Mouse (Mus musculus): Measurements from ENCODE around the gene Fdxr.

Gene Fdxr

DNA sequence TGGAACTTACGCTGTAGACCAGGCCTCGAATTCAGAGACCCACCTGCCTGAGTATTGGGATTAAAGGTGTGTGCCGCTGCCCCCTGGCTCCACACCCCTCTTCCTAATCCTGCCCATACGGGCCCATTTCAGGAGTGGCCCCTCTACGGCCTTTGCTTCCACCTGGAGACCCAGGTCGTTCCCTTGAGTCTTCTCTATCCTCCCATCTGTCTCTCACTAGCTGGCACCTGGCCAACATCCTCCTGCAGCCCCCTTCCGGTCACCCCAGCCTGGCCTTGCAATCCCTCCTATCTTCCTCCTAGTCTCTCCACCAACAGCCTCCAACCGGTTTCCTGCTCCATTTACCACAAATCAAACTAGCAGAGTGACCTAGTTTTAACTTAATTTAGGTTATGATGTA lies 13.0 kb upstream of the Fdxr start:
- DNase-seq (ENCODE audit: low spot score in 2 of 2), result no peak

DNA sequence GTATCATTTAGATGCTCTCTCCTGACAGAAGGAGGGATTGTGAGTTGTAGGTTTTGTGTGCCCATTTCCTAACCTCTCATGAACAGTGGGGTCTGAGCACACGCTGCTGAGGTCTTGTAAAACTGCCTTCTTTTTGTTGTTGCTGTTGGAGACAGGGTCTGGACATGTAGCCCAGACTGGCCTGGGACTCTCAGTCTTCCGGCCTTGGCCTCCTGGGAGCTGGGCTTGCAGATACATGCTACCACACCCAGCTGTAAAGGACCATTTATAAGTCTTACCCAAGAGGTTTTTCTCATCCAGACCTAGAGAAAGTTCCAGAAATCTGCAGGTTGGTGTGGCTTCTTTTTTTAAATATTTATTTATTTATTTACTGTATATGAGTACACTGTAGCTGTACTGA lies 11.5 kb upstream of the Fdxr start:
- no peak for DNase-seq (ENCODE audit: low spot score in 2 of 2)

DNA sequence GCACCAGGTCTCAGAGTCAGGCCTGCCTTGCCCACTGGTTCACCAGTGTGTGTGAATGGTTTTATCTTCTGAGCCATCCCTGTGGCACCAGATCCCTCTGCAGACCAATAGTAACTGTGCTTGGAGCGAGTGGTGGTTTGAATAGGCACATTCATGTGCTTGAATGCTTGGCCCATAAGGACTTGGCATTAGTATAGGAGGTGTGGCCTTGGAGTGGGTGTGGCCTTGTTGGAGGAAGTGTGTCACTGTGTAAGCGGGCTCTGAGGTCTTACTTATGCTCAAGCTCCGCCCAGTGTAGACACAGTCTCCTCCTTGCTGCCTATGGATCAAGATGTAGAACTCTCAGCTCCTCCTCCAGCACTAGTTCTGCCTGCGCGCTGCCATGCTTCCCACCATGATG lies 10.5 kb upstream of the Fdxr start:
- DNase-seq (ENCODE audit: low spot score in 2 of 2), result no peak

DNA sequence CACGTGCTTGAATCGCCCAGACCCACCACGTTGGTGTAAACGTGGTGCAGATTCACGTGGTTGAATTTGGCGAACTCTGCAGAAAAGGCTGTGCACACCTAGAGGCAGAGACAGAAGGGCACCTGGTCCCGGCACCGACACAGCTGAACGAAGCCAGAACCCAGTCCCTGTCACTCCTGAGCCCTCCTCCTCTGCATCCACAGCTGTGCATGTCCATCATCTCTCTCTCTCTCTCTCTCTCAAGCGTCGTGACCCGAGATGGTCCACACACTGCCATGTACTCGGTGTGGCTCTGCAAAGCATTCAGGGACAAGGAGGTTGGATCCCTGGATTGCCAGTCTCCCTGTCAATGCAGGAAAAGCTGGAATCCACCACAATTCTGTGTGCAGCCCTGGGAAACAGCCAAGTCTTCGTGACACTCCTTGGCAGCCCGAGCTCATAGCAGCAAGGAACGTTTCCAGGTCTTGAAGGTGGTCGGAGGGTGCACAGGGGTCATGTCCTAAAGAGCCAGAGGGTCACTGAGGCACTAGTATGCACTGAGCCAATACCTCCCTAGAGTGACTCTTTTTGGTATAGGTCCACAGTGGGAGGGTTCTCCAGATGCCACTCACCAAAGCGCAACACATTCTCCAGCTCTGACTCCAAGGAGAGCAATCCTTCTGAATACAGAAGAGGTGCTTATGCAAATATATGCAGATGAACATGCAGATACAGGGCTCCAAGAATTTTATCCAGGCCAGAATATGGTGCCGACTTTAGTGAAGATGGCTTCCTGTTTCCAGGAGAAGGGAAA lies 9.5 kb upstream of the Fdxr start:
- DNase-seq (ENCODE audit: low spot score in 2 of 2), result no peak

DNA sequence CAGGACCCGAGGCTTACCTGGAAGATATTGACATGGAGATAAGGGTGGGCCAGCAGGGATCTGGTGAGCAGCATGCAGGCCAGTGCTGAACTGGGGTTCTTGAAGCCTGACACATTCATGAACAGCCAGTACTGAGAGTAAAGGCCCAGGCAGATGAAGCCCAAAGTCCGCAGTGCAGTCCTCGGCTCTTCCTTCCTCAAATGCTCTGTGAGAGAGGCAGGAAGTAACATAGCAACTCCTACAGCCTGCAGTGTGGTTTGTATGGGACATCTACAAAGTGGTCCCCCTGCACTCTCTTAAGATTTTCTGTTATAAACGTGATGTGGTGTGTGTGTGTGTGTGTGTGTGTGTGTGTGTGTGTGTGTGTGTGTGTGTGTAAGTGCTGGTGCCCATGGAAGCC lies 8.4 kb upstream of the Fdxr start:
- DNase-seq (ENCODE audit: low spot score in 2 of 2), result no peak

DNA sequence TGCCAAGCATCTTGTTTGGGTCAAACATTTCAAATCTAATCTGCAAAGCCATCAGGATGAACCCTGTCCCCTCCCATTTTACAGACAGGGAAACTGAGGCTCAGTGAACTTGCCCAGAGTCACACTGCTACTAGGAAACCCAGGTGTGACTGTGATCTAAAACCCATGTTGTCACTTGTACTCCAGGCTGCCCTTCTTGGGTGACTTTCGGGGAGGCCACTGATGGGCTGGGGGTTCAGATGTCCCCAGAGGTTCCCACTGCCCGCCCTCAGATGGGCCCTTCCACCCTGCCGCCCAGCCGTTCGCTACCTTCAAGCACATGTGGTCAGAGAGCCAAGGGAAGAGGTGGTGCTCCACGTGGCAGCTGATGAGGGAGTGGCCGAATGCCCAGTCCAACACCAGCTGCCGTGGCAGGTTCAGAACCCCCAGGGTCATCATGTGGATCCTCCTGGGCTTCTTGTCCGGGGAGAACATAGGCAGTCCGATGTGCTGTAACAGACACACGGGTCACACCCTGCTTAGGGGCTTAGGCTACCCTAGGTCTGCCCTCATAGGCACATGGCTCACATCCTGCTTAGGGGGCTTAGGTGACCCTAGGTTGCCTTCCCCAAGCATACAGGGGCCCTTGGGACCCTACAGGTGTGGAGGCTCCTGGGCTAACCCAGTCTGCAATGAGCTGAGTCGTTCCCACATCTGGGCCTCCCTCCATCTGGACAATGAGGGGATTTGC lies 7.2 kb upstream of the Fdxr start:
- DNase-seq (ENCODE audit: low spot score in 2 of 2), result no peak

DNA sequence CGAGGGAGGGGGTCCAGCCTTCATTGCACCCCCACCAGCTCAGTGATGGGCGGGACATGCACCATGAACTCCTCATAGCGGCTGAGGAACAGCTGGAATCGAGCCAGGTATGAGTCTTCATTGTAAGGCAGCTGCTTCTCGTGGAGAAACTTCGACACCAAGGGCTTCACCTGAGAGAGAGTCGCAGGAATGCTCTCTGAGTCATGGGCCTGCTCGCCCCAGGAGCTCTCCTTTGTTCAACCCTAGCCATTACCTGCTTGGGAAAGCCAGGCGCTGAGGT lies 6.6 kb upstream of the Fdxr start:
- DNase-seq (ENCODE audit: low spot score in 2 of 2), result no peak

DNA sequence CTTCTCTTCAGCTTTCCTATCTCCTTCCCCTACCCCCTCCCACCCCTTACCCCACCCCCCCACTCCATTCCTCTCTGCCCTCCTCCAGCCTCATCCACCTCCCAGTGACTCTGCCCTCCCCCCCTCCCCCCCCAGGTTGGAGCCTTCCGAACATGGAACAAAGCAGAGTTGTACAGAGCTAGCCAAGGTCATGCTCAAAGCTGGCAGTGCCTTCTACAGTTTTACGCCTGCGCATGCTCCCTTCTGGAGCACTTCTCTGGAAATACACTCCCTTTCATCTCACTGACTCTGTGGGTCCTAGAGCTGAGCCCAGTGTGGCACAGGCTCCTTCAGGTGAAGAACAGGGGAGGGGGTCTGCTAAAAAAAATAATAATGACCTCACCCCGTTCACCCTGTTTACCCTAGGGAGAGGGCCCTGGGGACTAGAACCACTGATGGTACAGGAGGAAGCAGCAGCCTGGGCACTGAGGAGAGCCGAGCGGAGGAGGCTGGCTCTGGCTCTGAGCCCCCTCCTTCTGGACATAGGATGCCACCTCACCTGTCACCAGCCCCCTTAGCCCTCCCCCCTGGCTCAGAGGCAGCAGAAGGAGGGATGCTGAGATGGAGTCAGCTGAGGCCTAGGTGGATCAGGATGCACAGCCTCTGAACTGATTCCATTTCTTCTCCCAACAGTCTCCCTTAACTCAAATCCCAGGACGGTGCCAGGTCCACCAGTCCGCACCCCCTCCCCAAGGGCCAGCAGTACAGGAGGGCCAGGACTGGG lies 6.1 kb upstream of the Fdxr start:
- DNase-seq (ENCODE audit: low spot score in 2 of 2), result no peak

DNA sequence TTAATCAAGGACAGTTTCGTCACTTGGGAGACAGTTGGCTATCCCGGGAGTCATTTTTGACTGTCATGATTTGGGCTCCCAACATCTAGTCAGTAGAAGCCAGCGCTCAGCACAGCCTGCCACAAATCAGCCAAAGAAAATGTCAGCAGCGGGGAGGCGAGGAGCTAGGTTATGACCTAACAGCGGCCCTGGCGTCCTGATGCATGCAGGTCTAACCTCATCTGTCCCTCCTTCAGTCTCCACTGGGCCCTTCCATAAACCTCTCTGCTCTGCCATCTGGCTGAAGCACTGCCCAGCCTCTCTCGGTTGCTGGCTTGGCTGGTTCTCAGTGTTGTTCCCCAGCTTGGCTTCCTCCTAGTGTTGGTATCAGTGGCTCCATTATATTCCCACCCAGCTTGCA lies 5.4 kb upstream of the Fdxr start:
- DNase-seq (ENCODE audit: low spot score in 2 of 2), result no peak

DNA sequence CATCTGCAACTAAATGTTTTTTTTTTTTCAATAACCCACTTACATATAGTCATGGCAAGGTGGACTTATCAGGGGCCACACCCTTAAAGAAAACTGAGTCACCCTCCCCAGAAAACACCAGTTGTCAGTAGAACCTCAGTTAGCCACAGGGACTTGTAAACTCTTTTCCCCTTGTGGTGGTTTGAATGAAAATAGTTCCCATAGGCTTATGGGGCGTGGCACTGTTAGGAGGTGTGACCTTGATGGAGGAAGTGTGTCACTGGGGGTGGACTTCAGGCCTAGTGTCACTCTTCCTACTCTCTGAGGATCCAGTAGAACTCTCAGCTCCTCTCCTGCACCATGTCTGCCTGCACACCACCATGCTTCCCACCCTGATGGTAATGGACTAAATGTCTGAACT lies 2.9 kb upstream of the Fdxr start:
- no peak for DNase-seq (ENCODE audit: low spot score in 2 of 2)

DNA sequence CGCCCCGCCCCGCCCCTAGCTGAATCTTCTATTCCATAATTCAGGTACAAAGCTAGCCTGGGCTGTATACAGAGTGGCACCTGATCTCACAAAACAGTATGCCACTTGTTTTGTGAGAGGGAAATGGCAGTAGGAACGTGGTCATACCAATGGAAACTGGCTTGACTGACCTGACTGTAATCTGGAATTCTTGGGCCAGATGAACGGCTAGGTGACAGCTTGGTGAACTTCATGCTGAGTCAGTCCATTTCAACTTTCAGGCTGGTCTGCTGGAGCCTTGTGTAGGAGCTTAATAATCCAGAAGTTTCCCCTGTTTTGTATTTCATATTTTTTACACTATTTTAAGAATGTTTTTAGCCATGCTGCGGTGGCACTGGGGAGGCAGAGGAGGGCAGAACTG lies 1.3 kb upstream of the Fdxr start:
- no peak for DNase-seq (ENCODE audit: low spot score in 2 of 2)

DNA sequence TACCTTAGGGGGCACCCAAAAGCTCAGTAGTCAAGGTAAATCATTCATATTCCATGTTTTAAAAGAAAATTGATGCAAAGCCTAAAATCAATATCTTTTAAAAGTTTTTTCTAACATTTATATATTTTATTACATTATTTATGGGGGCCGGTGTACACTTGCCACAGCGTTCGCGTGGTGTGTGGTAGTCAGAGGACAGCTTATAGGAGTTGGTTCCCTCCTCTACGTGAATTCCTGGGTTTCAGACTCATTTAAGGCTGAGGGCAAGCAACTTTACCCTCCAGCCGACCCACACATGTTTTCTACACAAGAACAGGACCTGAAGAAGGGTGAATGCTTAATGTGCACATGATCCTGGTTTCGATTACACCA lies 740 bp upstream of the Fdxr start:
- DNase-seq (ENCODE audit: low spot score in 2 of 2), result no peak

DNA sequence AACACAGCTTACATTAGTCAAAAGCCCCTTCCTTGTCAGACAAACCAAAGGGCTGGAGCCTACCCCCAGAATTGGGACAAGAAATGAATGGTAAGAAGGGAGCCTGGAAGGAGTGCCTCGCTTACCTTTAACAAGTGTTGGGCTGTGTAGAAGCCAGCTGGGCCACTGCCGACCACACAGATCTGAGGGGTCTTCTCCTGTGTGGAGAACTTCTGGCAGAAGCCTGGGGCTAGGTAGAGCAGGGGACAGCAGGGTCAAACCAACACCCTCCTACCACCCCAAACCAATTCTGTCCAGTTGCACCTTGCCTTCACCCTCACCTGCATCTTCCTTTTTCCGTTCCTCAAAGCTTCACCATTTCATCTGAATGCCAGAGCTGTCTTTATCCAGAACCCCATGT lies 896 bp downstream of the Fdxr start:
- no peak for DNase-seq (ENCODE audit: low spot score in 2 of 2)

DNA sequence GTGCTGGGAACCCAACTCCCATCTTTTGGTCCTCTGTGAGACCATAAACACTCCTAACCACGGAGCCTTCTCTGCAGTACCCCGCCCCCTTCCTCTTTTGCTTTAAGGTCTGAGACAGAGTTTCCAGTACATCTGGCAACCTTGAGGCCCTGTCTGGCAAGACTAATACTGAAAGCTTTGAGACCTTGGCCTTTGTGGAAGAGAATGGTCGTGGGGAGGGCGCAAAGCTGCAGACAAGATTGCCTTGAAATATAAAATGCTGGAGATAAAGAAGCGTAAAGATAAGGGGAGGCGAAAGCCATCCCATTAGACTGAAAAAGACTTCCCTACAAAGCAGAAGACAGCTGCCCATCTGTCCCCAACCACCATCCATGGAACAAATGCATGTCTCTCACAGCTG lies 1.3 kb downstream of the Fdxr start:
- DNase-seq (ENCODE audit: low spot score in 2 of 2), result no peak

DNA sequence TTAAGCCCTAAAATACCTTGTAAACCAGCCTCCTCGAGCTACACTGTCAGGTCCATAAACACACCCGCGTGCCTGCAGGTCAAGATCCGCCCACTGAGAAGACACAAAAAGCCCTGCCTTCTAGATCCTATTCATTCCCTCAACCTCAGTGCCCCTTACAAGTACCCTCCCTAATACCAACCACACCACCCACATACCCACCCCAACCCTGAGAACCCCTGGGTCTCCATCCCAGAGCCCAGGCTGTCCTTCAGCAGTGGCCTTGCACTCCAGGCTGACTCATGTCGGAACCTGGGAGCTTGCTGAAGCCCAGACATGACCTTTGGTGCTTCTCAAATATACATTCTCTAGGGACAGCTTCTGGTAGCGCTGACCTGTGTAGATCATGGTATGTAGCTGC lies 2.1 kb downstream of the Fdxr start:
- no peak for DNase-seq (ENCODE audit: low spot score in 2 of 2)

DNA sequence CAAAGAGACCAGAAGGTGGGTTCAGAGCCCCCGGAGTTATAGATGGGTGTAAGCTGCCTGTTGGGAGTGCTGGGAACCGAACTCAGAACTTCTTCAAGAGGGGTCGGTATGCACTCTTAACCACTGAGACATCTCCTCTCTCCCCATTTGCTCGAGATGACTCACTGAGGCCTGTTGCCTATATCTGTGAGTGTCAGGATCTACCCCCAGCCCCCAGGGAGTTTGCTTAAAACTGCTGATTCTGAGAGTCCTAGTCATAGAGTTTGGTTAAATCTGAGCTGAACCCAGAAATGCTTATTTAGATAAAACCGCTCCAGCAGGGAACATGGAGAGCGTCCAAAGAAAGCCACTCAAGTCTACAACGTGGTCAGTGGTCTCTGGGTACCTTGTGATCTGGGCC lies 2.7 kb downstream of the Fdxr start:
- DNase-seq (ENCODE audit: low spot score in 2 of 2), result no peak

DNA sequence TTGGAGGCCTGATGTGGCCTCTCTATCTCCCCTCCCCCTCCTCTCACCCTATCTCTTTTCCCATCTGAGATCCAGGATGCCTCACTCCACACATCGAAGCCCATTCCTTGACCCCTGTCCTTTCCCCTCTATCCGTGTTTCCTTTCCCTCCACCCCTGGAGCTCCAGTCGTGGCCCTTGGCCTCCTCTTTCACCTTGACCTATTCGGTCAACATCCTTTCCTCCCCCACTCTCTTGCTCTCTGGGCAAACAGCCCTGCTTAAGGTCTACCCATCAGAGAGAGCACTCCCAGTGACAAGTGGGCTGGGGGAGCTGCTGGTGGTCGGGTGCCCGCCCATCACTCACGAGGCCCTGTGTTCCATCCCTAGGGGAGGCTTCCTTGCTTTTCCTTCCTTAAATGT lies 3.1 kb downstream of the Fdxr start:
- no peak for DNase-seq (ENCODE audit: low spot score in 2 of 2)

DNA sequence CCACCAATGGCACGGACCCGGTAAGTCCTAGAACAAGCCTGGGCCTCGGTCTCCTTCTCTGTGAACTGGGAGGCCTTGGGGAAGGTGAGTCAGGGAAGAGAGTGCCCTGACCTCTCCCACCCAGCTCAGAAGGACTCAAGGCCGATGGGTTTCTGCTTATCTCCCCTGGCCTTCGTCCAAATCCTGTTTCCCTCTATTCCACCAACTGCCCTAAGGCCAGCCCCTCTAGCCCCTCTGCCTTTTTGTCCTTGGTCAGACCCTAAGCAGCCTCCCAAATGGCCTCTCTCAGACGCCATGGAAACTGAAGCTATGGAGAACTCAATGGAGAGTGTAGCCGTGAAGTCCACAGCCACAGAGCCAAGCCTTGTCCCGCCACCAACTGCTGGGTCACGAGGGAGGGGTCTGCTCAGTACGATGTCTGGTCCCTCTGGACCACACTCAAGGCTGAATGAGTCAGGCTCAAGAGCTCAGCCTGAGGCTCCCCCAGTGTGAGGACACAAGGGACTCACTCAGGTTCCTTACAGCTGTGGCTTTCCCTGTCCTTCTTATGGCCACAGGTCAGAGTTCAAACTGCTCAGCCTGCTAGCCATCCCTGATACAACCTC lies 3.9 kb downstream of the Fdxr start:
- no peak for DNase-seq (ENCODE audit: low spot score in 2 of 2)

DNA sequence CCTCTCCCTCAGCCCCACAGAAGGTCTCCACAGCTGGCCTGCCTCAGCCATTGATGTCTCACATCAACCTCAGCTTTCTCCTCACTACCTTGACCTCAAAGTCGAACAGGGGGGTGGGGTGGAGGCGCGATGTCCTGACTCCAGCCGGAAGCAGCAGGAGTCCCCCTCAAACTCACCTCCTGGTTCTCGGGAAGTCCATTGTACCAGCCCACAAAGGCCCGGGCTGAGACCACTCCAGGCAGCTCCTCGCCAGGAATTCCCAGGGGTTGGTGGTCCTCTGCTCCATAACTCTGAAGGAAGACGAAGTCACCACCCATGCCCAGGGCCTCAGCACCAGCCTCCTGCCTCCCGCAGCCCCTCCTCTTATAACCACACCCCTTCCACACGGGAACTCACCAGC lies 5.4 kb downstream of the Fdxr start:
- no peak for DNase-seq (ENCODE audit: low spot score in 2 of 2)

DNA sequence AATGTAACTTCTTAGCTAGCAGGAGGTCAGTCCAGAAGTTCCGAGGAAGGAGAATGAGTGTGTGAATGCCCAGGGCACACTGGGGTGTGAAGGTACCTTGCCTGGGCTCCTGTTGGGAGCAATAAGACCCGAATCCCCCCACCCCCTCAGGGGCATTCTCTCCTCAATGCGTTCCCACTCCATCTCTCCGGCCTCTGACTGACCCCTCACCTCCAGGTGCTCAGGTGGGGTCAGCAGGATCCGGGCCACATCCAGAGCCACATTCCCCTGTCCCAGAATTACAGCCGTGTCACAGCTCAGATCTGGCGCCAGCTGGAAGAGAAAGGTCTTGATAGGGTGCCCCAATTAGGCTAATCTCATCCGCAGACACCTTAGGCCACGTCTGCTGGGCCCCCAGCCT lies 5.8 kb downstream of the Fdxr start:
- no peak for DNase-seq (ENCODE audit: low spot score in 2 of 2)

DNA sequence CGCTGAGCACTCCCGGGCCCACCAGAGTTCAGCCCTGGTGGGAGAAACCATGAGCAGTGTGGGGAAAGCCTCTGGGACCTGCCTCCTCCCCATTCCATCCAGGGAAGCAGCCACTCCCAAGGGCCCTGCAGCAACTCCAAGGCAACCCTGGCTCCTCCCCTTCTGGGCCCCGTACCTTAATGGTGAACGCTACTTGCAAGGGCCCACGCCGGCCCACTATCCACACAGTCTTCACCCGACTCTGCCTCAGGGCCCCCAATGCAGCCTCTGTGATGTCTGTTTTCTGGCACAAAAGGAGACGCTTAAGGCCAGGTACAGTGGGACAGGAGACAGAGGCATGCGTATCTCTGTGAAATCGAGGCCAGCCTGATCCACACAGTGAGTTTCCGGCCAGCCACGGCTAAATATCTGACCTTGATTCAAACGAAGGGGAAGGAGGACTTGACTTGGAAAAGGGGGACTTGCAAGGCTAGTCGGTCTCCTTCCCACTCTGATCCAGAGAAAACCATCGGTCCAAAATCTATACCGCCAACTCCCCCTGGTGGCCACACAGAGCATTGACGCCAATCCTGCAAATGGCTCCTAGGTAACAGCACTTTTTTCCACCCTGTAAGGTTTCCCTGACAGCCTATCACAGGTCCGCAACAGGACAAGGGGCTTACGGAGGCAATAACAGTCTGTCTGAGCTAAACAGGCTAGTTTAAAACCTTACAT lies 6.5 kb downstream of the Fdxr start:
- peak; percentile 69 to 81 for DNase-seq (ENCODE audit: low spot score in 2 of 2)
